Mouse (Mus musculus) limb, embryonic 15.5 days (tissue): ENCODE data around the gene Btbd35f20. TPM values are rescaled to one million over a fixed set of nuclear protein-coding genes. Genes with fewer than 3 reads are reported as not detected.
"Not testable (repeated sequence)": the region's sequence is repeated elsewhere in the genome, so short reads cannot be mapped to it uniquely, and the experiment has no call there.

ENCODE experiments used
- ATAC-seq: fragments of 200-750 bp; cut with Nextera tagmentation; 2 replicates; pipeline ENCODE4 v1.8.0; 2017; ENCODE audit warnings: low read depth, moderate TSS enrichment; ENCODE audit not compliant: insufficient number of reproducible peaks, low FRiP score, low TSS enrichment
- H3K27ac ChIP-seq: fragments of 300-500 bp; sonication (generic); 2 replicates; pipeline ENCODE4 v1.5.1; 2015; ENCODE audit warnings: moderate library complexity, mild to moderate bottlenecking, inconsistent platforms
- H3K27me3 ChIP-seq: fragments of 300-500 bp; sonication (generic); 2 replicates; pipeline ENCODE4 v1.6.1; 2015; ENCODE audit warnings: inconsistent platforms
- H3K36me3 ChIP-seq: fragments of 300-500 bp; sonication (generic); 2 replicates; pipeline ENCODE4 v1.6.1; 2015; ENCODE audit warnings: inconsistent platforms
- H3K4me1 ChIP-seq: fragments of 300-500 bp; sonication (generic); 2 replicates; pipeline ENCODE4 v1.6.1; 2015; ENCODE audit warnings: inconsistent platforms
- H3K4me2 ChIP-seq: fragments of 300-500 bp; sonication (generic); 2 replicates; pipeline ENCODE4 v1.6.1; 2015; ENCODE audit warnings: mild to moderate bottlenecking, inconsistent platforms
- H3K4me3 ChIP-seq: fragments of 300-500 bp; sonication (generic); 2 replicates; pipeline ENCODE4 v1.5.1; 2015; ENCODE audit warnings: mild to moderate bottlenecking, inconsistent platforms
- H3K9ac ChIP-seq: fragments of 300-500 bp; sonication (generic); 2 replicates; pipeline ENCODE4 v1.6.1; 2015; ENCODE audit warnings: inconsistent platforms
- H3K9me3 ChIP-seq: fragments of 300-500 bp; sonication (generic); 2 replicates; pipeline ENCODE4 v1.6.1; 2016; ENCODE audit warnings: inconsistent platforms
- WGBS: fragments of 180-500 bp; shearing (Covaris S2); methylation state at CpG from one replicate; pipeline ENCODE4 v1.1.7; 2015; 5-methylcytosine and 5-hydroxymethylcytosine counted together
- polyA plus RNA-seq: library from polyadenylated mRNA; unstranded; fragments of >200 nt; fragmentation: Nextera tagmentation; extraction: Ambion mirVana; gene quantifications from 2 replicates; pipeline ENCODE4 v1.2.1, GENCODE M21; 2015

Btbd35f20 gene
- polyA plus RNA-seq = not detected in 2 replicates

GRCm38 (mm10) chrX:4291145-4291544 lies at the start of gene Btbd35f20:
Gene Btbd35f20, minus strand, starts transcription at chrX:4291245.
- ATAC-seq = not testable (repeated sequence)
- no CpG with 5 or more reads among the region's 4 CpGs for WGBS

More at GRCm38 (mm10) chrX:4291145-4291544, at the start of gene Btbd35f20:
- not testable (repeated sequence) for H3K4me3 ChIP-seq, H3K27me3 ChIP-seq, H3K36me3 ChIP-seq, H3K27ac ChIP-seq, H3K4me2 ChIP-seq, H3K4me1 ChIP-seq, H3K9me3 ChIP-seq, H3K9ac ChIP-seq

Other genes with a start within 250 kb of the Btbd35f20 start
- not detected in 2 replicates for gene Btbd35f28, start 94.7 kb downstream of the Btbd35f20 start, polyA plus RNA-seq
- gene Btbd35f17, start 79.4 kb upstream of the Btbd35f20 start, polyA plus RNA-seq = not detected in 2 replicates